Mouse (Mus musculus) heart, adult 10 weeks (tissue): ENCODE measurements around the gene Hook1. TPM values are rescaled to one million over a fixed set of nuclear protein-coding genes. Genes with fewer than 3 reads are reported as not detected.

ENCODE experiments used
- polyA plus RNA-seq: library from polyadenylated mRNA; stranded (reverse); fragments of 350-450 nt; fragmentation: Illumina TruSeq; extraction: RNeasy Lipid Tissue Mini Kit (QIAGEN cat#74804); gene quantifications from one replicate; pipeline ENCODE4 v1.2.3, GENCODE M21; 2014; ENCODE audit warnings: low read depth, low replicate concordance

The Hook1 gene
- polyA plus RNA-seq: 12.5 TPM

DNA sequence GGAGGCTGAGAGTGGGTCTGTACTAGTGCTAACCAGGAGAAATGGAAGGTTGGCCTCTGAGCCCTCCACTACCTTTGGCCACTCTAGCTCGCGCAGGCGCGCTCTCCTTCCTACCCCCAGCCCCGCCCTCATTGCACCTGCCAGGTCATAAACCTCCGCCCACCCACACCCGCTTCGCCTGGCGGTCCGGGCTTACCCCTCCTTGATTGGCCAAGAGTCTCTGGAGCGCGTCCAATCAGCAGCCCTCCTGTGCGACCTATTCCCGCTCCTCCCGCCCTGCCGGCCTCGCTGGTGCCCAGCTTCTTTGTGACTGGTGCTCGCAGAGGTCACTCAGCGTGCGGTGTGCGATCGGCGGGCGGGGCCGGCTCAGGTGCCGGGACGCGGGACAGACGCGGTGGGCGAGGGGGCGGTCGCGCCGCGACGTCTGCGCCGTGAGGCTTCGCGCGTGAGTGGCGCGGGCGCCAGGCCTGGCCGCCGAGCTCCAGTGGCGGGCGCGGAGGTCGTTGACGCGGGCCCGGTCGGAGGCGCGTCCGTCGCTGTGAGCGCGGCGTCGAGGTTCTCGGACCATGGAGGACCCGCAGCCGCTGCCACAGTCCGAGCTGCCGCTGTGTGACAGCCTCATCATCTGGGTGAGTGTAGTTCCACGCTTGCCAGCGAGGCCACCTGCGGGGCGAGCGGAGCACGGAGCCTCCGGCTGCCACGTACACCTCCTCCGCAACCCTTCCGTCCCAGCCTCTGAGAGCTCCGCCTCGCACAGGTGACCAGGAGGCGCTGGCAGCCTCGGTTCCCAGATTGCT lies at the start of gene Hook1:
Gene Hook1, plus strand, starts transcription at position 313 of the 797 bp plus-strand sequence.

Other genes with a start within 250 kb of the Hook1 start
- not detected for gene Cyp2j13, start 110.3 kb downstream of the Hook1 start, polyA plus RNA-seq
- gene Cyp2j12, start 173.9 kb downstream of the Hook1 start, polyA plus RNA-seq: not detected